Mouse (Mus musculus) embryonic fibroblast, embryonic 13.5 days (primary cell): ENCODE results near the gene Defb36. TPM values are rescaled to one million over a fixed set of nuclear protein-coding genes. Genes with fewer than 3 reads are reported as not detected.
A peak's percentile ranks its signal among the peaks of the same experiment; 100 is the strongest.

Source experiments
- H3K27ac ChIP-seq: 2 replicates; pipeline ENCODE4 v1.5.1; 2012; ENCODE audit warnings: low read length, control low read depth, inconsistent platforms; ENCODE audit not compliant: insufficient read depth
- H3K4me1 ChIP-seq: 2 replicates; pipeline ENCODE4 v1.6.1; 2011; ENCODE audit warnings: low read length; ENCODE audit not compliant: control insufficient read depth, insufficient read depth
- H3K4me3 ChIP-seq: 2 replicates; pipeline ENCODE4 v1.5.1; 2011; ENCODE audit warnings: mild to moderate bottlenecking, control low read depth, low read length; ENCODE audit not compliant: insufficient read depth
- CTCF ChIP-seq: IDR thresholded peaks from 2 replicates; pipeline ENCODE4 v1.5.1; 2011; ENCODE audit warnings: mild to moderate bottlenecking, control low read depth, low read length, moderate library complexity, borderline replicate concordance; ENCODE audit not compliant: insufficient read depth
- POLR2A ChIP-seq: IDR thresholded peaks from 2 replicates; pipeline ENCODE4 v1.6.1; 2011; ENCODE audit warnings: low read depth, mild to moderate bottlenecking, control low read depth, low read length, moderate library complexity
- polyA plus RNA-seq: library from polyadenylated mRNA; stranded (reverse); fragments of >200 nt; gene quantifications from 2 replicates; pipeline ENCODE4 v1.2.4, GENCODE M21; 2011; ENCODE audit warnings: low read depth; ENCODE audit not compliant: missing spikeins, insufficient read length

Gene Defb36
- polyA plus RNA-seq, 1 experiment = not detected

- Histone ChIP-seq H3K4me3 (no peak overlapping the region), H3K27ac (no peak overlapping the region), H3K4me1 (no peaks in the 10 kb centered on the region)
- no peak for TF ChIP-seq CTCF
These were observed 15.7 kb upstream of the Defb36 start for GRCm38 (mm10) chr2:152588450-152588849.

DNA sequence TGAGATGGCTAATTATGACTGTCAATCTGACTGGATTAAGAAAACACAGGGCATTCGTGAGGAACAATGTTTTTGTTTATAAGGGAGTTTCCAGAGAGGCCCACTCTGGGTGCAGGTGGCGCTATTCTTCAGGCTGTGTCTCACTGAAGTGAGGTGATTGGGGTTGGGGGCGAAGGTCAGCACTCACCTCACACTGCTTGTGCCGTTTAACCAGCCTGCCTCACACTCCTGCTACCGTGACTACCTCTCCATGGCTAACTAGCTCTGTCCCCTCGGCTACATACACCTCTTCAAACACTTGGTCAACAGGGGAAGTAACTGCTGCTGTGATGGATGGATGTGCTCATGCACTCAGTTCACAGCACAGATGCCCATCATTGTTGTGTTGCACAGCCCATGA is 15.1 kb upstream of the Defb36 start:
- Histone ChIP-seq H3K4me1 (no peaks in the 10 kb centered on the region), H3K4me3 (no peak overlapping the region), H3K27ac (no peak overlapping the region)
- no peak for TF ChIP-seq POLR2A
- TF ChIP-seq CTCF = no peak

- TF ChIP-seq CTCF (no peak), POLR2A (no peak)
- Histone ChIP-seq H3K27ac (no peak within 1 kb of the TSS), H3K4me1 (no peaks in the 10 kb centered on the region), H3K4me3 (no peak within 1 kb of the TSS)
These were observed 4.8 kb upstream of the Defb36 start, which contains the start of gene Defb45 for GRCm38 (mm10) chr2:152599299-152599698. Gene Defb45, minus strand, starts transcription at chr2:152599399.

DNA sequence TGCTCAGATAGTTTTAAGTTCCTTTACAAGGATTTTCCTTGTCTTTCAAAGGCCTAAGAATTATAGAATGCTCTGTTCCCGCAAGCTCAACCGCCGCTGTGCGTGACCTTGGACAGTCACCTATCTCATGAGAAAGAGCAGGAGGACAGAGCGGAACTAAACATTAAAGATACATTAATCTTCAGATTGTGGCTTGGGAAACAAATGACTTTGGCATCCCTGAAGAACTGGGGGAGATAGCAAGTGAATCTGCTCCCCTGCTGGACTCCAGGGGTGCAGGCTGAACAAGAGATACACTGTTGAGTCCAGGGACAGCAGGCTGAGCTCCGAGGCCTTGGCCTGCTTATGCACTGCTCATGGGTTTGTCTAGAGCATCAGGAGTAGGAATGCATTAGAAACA is 4.1 kb upstream of the Defb36 start:
- Histone ChIP-seq H3K4me3 (no peak overlapping the region), H3K27ac (no peak overlapping the region), H3K4me1 (no peaks in the 10 kb centered on the region)
- TF ChIP-seq POLR2A (no peak), CTCF (no peak)

GRCm38 (mm10) chr2:152601275-152601960 is 2.7 kb upstream of the Defb36 start:
- Histone ChIP-seq H3K4me3 (no peak overlapping the region), H3K4me1 (no peaks in the 10 kb centered on the region), H3K27ac (no peak overlapping the region)
- TF ChIP-seq POLR2A = no peak
- TF ChIP-seq CTCF = no peak

- no peak for TF ChIP-seq POLR2A
- no peak for TF ChIP-seq CTCF
- Histone ChIP-seq H3K4me1 (no peaks in the 10 kb centered on the region; the same call in 1 of the 2 replicates), H3K4me3 (no peak overlapping the region), H3K27ac (no peak overlapping the region)
These were observed 3.6 kb downstream of the Defb36 start for GRCm38 (mm10) chr2:152607746-152608145.

GRCm38 (mm10) chr2:152608719-152609118 is 4.6 kb downstream of the Defb36 start:
- no peak overlapping the region for H3K27ac ChIP-seq
- H3K4me3 ChIP-seq = no peak overlapping the region
- no peak for TF ChIP-seq CTCF
- no peak for TF ChIP-seq POLR2A
- no peaks in the 10 kb centered on the region; the same call in 1 of the 2 replicates for H3K4me1 ChIP-seq

DNA sequence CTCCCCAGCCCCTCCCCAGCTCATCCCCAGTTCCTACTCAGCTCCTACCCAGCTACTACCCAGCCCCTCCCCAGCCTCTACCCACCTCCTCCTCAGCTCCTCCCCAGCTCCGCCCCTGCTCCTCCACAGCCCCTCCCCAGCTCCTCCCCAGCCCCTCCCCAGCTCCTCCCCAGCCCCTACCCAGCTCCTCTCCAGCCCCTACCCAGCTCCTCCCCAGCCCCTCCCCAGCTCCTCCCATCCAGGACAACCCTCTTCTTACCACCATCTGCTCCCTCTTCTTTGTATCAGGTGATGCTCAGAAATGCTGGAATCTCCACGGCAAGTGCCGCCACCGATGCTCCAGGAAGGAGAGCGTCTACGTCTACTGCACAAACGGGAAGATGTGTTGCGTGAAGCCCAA is 8.1 kb downstream of the Defb36 start:
- Histone ChIP-seq H3K4me3 (no peak overlapping the region), H3K4me1 (no peaks in the 10 kb centered on the region; the same call in 1 of the 2 replicates), H3K27ac (no peak overlapping the region)
- no peak for TF ChIP-seq POLR2A
- no peak for TF ChIP-seq CTCF

GRCm38 (mm10) chr2:152615563-152615962 is 11.4 kb downstream of the Defb36 start:
- Histone ChIP-seq H3K4me3 (no peak overlapping the region), H3K4me1 (no peaks in the 10 kb centered on the region), H3K27ac (no peak overlapping the region)
- TF ChIP-seq POLR2A (no peak), CTCF (0 out of 2 replicates have a peak, but pooled peaks have one; percentile 3)

DNA sequence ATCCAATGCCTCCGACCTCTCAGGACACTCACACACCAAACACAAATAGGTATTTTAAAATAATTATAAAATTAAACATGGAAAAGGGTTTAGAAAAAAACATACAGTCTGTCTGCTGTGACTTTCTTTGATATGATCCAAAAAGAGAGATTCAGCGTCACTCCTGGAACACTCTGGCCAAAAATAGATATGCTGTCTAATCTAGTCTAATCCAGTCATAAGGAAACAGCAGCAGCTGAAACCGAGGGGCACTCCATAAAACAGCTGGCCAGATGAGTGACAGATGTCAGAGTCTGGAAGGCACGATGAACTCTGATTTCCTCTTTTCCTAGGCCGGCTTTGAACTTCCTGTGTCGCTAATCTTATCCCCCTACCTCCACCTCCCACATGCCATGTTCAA is 12.3 kb downstream of the Defb36 start:
- Histone ChIP-seq H3K4me1 (no peaks in the 10 kb centered on the region), H3K27ac (no peak overlapping the region), H3K4me3 (no peak overlapping the region)
- TF ChIP-seq POLR2A (no peak), CTCF (no peak)
